Mouse (Mus musculus) thymus, adult 2 months (tissue): ENCODE data around the gene Gjc1. TPM values are rescaled to one million over a fixed set of nuclear protein-coding genes. Genes with fewer than 3 reads are reported as not detected.

ENCODE experiments used
- DNase-seq: peaks from one replicate; pipeline ENCODE4 v3.0.0; 2021
- H3K27ac ChIP-seq: fragments of 200-500 bp; 2 replicates; pipeline ENCODE4 v1.5.1; 2012; ENCODE audit warnings: low read length, control low read depth; ENCODE audit not compliant: control insufficient read depth, insufficient read depth
- H3K27me3 ChIP-seq: fragments of 200-500 bp; 2 replicates; pipeline ENCODE4 v1.6.1; 2012; ENCODE audit warnings: mild to moderate bottlenecking, low read length, moderate library complexity, mixed read lengths; ENCODE audit not compliant: control insufficient read depth, insufficient read depth
- H3K36me3 ChIP-seq: fragments of 200-500 bp; 2 replicates; pipeline ENCODE4 v1.6.1; 2012; ENCODE audit warnings: mild to moderate bottlenecking, low read length, moderate library complexity; ENCODE audit not compliant: control insufficient read depth, insufficient read depth
- H3K4me1 ChIP-seq: fragments of 200-500 bp; replicated peaks from 2 replicates; pipeline ENCODE4 v1.6.1; 2012; ENCODE audit warnings: low read length; ENCODE audit not compliant: control insufficient read depth, insufficient read depth
- H3K4me3 ChIP-seq: fragments of 200-500 bp; 2 replicates; pipeline ENCODE4 v1.5.1; 2012; ENCODE audit warnings: mild to moderate bottlenecking, low read length, control low read depth, moderate library complexity; ENCODE audit not compliant: control insufficient read depth, insufficient read depth
- CTCF ChIP-seq: fragments of 200-500 bp; IDR thresholded peaks from 2 replicates; pipeline ENCODE4 v1.5.1; 2012; ENCODE audit warnings: mild to moderate bottlenecking, control low read depth, low read length, moderate library complexity, borderline replicate concordance; ENCODE audit not compliant: control insufficient read depth, poor library complexity, insufficient read depth; ENCODE audit errors: extremely low read depth
- POLR2A ChIP-seq: fragments of 200-500 bp; IDR thresholded peaks from 2 replicates; pipeline ENCODE4 v1.6.1; 2012; ENCODE audit warnings: mild to moderate bottlenecking, low read length, control low read depth, moderate library complexity; ENCODE audit not compliant: control insufficient read depth, poor library complexity, insufficient read depth; ENCODE audit errors: extremely low read depth
- WGBS: fragments of 180-500 bp; shearing (Covaris S2); methylation state at CpG from one replicate; pipeline ENCODE4 v1.1.7; 2018; 5-methylcytosine and 5-hydroxymethylcytosine counted together
- polyA plus RNA-seq: library from polyadenylated mRNA; depleted of rRNA; stranded (reverse); fragments of >200 nt; gene quantifications from 2 replicates; pipeline ENCODE4 v1.2.3, GENCODE M21; 2012; rRNA removed

Gjc1 gene
- polyA plus RNA-seq, 1 experiment = 1.7 TPM

GRCm38 (mm10) chr11:102749712-102750111, 69.8 kb downstream of the Gjc1 start:
- no peak overlapping the region for H3K27ac ChIP-seq
- no peaks in the 10 kb centered on the region for H3K27me3 ChIP-seq
- no peaks in the 10 kb centered on the region for H3K36me3 ChIP-seq
- DNase-seq = no peak
- 88% methylated on average over 2 of the region's 2 CpGs for WGBS
- TF ChIP-seq CTCF (no peak), POLR2A (no peak)
- peaks cover 18% of the 10 kb centered on the region for H3K4me1 ChIP-seq
- H3K4me3 ChIP-seq = no peak overlapping the region

Other genes starting within 250 kb of the Gjc1 start
- 0.71 TPM in 1 of 2 replicates, not detected in the other for gene Gm11627, start 240.2 kb downstream of the Gjc1 start, polyA plus RNA-seq
- gene Fzd2, start 215.3 kb downstream of the Gjc1 start, polyA plus RNA-seq = 7.2 and 10.2 TPM in 2 replicates
- not detected in 2 replicates for gene Meioc, start 156.0 kb downstream of the Gjc1 start, polyA plus RNA-seq
- 8.7 and 9.6 TPM in 2 replicates for gene Ccdc43, start 121.9 kb downstream of the Gjc1 start, polyA plus RNA-seq
- gene Adam11, start 58.3 kb downstream of the Gjc1 start, polyA plus RNA-seq = 30.2 and 51.6 TPM in 2 replicates
- 0.36 and 1.4 TPM in 2 replicates for gene Higd1b, start 16.1 kb upstream of the Gjc1 start, polyA plus RNA-seq
- gene Eftud2, start 61.3 kb upstream of the Gjc1 start, polyA plus RNA-seq = 215 and 245 TPM in 2 replicates
- 0.28 TPM in 1 of 2 replicates, not detected in the other for gene Ccdc103, start 61.5 kb upstream of the Gjc1 start, polyA plus RNA-seq
- not detected in 2 replicates for gene Fam187a, start 65.5 kb upstream of the Gjc1 start, polyA plus RNA-seq
- gene Gfap, start 81.2 kb upstream of the Gjc1 start, polyA plus RNA-seq = 0.94 and 1.1 TPM in 2 replicates
- 45.1 and 60.0 TPM in 2 replicates for gene Kif18b, start 105.4 kb upstream of the Gjc1 start, polyA plus RNA-seq
- 0.08 and 0.20 TPM in 2 replicates for gene C1ql1, start 127.0 kb upstream of the Gjc1 start, polyA plus RNA-seq
- gene Nmt1, start 208.5 kb upstream of the Gjc1 start, polyA plus RNA-seq = 52.5 and 60.8 TPM in 2 replicates
- 77.5 and 88.2 TPM in 2 replicates for gene Dcakd, start 208.6 kb upstream of the Gjc1 start, polyA plus RNA-seq